Mouse (Mus musculus) fat pad, adult 2 months (tissue): ENCODE results near the gene Dlx3.

Experiments
- DNase-seq: peaks from one replicate; pipeline ENCODE4 v3.0.0-alpha.2; 2011; ENCODE audit warnings: low read depth, low spot score; ENCODE audit errors: extremely low read depth

The Dlx3 gene

DNA sequence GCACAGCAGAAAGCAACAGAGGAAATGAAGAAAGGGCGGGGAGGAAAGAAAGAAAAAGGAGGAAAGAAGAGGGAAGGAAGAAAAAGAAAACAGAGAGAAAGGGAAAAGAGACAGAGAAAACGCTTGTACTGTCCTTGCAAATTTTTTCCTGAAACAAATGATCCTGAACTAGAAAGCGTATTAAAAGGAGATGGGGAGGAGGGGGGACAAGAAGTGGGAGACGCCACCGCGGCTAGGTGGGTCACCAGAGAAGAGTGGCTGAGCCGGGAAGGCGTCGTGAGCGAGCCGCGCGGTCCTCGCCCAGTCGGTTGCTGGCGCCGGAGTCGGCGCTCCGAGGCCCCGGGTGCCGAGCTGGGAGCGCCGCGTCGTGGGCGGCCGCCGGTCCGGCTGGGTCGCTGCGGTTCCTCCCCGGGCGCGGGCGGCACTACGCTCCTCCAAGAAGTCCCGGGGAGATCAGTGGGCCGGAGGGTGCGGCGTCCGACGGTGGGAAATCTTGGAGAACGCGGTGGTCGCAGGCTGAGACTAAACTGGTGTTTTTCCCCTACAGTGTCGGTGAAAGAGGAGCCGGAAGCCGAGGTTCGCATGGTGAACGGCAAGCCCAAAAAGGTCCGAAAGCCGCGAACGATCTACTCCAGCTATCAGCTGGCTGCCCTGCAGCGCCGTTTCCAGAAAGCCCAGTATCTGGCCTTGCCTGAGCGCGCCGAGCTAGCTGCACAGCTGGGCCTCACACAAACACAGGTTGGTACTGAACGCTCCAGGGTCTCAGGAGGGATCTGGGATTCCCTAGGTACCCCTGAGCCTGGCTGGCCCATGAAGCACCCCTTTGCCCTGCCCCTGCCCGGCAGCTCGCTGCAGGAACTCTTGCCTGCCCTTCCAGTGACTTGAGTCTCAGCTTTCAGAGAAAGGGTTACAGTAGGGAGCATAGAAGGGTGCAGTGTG, 1.5 kb downstream of the Dlx3 start:
- no peak for DNase-seq

- DNase-seq, result no peak
Measured at GRCm38 (mm10) chr11:95122100-95122489, 2.2 kb downstream of the Dlx3 start.

GRCm38 (mm10) chr11:95125366-95125948, 5.5 kb downstream of the Dlx3 start:
- no peak for DNase-seq

DNA sequence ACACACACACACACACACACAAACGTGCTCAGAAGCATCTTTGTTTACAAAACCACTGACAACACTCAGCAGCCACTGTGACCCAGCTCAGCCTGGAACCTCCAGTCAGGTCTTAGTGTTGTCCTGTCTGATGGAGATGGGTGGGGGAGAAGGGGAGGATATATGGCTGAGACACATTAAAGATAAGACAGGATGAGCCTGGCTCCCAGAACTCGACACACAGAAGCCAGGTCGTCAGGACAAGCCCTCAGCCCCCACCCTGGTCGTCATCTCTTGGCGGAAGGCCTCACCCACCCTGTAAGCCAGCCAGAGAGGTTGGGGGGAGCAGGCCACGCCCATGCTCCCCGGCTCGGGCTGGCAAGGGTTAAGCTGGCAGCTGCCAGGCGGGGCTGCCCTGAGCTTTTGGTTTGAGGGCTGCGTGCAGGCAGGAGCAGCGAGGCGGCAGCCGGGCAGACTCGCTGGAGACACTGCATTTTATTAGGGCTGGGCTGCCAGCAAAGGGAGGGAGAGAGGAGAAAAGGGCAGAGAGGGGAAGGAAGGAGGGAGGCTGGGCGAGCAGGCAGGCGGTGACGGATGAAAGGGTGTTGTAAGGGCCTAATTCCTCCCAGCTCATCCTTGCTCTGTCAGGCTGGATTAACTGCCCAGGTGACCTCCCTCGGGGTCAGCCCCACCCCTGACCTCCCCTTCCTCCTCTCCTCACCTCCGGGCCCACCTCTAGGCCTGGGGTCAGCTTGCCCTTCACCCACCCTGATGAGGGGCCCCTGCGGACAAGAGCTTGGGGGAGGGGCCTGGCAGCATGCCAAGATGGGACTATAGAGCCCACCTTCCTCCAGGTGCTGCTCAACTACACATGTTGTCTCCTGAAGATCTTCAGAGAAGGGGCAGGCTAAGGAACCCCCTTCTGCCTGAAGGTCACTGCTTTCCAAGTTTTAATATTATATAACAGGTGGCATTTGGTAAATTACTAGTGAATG, 6.6 kb downstream of the Dlx3 start:
- no peak for DNase-seq

DNA sequence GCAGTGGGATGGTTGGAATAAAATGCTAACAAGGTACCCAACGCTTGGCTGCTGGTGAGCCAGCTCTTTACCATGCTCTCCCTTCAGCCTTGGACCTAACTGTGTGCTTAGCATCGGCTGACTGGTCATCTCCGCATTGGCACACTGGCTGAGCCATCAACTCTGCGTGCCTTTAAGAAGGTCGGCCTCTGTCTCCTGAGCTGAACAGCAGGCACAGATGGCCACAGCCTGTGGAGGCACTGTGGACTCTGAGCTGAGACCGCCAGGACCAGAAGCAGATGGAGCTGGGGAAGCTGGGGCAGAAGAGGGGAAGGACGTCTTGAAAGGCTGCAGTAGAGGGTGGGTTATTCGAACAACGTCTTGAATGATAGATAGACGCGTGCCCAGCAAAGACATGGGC, 8.4 kb downstream of the Dlx3 start:
- no peak for DNase-seq

DNA sequence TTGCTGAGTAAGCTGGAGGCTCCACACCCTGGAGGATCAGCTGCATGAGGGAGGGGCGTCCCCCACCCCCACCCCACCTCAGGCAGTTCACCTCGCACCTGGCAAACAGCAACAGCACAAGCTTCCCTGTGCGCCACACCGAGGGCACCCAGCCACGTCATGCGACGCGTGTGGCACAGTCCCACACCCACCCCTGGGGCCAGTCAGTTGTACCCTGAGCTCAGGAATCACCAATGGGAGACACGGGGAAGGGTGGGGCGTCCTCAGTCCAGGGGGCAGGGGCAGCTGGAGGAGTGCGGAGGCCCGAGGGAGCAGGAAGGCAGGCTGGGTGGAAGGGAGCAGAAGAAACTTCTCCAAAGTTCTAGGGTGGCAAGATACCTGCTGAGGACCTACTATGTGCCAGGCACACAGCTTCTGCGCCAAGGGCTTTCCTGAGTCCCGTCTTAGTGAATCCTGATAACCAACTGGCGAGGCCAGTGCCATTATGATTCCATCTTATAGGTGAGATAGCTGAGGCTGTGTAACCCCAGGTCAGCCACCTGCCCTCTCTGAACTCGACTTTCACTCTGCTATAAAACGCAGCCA, 10.8 kb downstream of the Dlx3 start:
- DNase-seq, result no peak

- no peak for DNase-seq
Measured at GRCm38 (mm10) chr11:95133321-95133720, 13.4 kb downstream of the Dlx3 start.

GRCm38 (mm10) chr11:95137281-95137680, 17.4 kb downstream of the Dlx3 start:
- DNase-seq, result no peak

DNA sequence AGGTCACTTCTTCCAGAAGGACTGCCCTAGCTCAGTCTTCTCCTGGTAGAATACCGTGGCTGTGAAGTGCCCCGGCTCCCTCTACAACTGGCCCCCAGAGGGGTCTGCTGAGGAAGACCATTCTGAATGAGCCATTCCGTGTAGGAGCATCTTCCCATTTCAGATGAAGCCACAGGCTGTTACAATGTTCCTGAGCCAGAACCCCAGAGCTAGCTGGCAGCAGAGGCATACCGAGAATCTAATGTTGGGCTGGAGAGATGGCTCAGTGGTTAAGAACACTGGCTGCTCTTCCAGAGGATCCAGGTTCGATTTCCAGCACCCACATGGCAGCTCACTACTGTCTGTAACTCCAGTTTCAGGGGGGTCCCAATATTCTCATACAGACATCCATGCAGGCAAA, 20.0 kb downstream of the Dlx3 start:
- no peak for DNase-seq

DNA sequence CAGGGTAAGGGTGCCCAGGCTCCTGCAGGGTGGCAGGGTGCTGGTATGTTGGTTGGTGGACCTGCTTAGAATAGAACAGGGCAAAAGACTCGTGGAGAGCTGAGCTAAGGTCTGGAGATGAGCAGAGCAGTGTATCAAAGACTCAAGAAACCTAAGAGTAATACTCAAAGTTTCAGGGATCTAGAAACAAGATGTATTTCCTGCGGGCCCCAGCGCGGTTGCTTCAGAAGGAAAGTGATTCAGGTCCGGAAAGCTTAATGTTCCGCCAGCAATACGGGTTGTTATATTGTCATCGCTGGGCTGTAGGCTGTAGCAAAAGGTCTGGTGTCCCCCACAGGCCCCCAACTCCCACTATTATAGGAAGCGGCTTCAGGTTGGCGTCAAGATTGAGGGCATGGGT, 22.3 kb downstream of the Dlx3 start:
- no peak for DNase-seq

- DNase-seq, result no peak
Measured at GRCm38 (mm10) chr11:95142980-95143575, 23.2 kb downstream of the Dlx3 start.

DNA sequence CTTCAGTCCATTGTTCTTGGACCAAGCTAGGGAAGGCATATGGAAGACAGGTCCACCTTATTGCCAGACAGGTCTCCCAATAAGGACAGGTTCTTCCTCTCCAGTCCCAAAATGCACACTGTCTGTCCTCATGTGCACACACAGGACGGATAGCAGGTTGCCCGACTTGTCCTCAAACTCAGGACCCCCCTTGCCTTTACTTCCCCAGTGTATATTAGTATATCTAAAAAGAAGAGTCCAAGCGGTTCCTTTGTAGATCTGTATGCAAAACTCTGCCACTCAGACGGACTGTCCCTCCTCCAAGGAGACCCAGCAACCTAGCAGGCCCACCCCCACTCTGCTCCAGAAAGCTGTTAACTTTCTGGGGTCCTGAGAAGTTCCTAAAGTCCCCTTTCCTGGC, 23.7 kb downstream of the Dlx3 start:
- no peak for DNase-seq

DNA sequence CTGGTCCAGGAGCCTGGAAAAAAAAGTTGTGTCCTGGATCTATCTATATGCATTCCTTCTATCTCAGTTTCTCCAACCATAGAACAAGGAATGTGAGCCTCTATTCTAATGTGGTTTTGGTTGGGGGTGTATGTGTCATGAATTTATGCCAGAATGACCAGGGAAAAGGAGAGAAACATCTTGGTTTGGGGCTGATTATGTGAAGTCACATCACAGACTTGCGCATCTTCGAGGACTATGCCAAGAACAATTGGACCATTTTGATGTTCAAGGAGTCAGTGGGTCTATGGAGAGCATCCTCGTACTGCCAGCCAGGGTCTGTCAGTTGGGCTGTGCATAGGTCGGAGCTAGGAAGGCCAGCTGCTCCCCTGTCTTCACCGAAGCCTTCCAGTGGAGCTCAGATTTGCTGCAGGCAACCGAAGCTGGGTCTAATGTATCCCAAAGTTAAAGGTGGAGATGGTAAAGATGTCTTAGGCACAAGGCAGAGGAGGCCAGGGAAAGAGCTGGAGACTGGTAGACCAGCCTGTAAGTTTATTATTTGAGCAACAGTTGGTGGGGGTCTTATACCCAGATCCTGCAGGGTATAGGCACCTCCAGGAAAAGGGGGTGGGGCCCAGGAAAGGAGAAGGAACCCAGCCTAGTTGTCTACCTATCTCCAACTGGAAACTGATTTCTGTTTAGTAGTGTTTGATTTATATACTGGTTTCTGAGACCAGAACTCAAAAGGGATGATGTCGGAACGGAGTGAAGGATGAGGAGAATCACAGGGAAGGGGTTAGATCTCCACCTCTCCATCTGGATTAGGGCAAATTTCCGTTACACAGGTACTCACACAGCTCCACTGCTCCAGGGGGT, 24.4 kb downstream of the Dlx3 start:
- DNase-seq, result no peak

- no peak for DNase-seq
Measured at GRCm38 (mm10) chr11:95144946-95145483, 25.1 kb downstream of the Dlx3 start.

- no peak for DNase-seq
Measured at GRCm38 (mm10) chr11:95145851-95146403, 26.0 kb downstream of the Dlx3 start, which contains the start of gene Dlx4. TSS of gene Dlx4 (minus strand) at chr11:95146263.

- DNase-seq, result no peak
Measured at GRCm38 (mm10) chr11:95148754-95149153, 28.8 kb downstream of the Dlx3 start.

GRCm38 (mm10) chr11:95149462-95150268, 29.7 kb downstream of the Dlx3 start:
- DNase-seq, result no peak
